Mouse (Mus musculus) urinary bladder, adult 2 months (tissue): ENCODE measurements around the gene Txnrd1. TPM values are rescaled to one million over a fixed set of nuclear protein-coding genes. Genes with fewer than 3 reads are reported as not detected.

ENCODE experiments used
- DNase-seq: peaks from one replicate; pipeline ENCODE4 v3.0.0; 2022; ENCODE audit warnings: low spot score
- polyA plus RNA-seq: library from polyadenylated mRNA; depleted of rRNA; stranded (reverse); fragments of >200 nt; gene quantifications from 2 replicates; pipeline ENCODE4 v1.2.3, GENCODE M21; 2012

The Txnrd1 gene
- polyA plus RNA-seq, 1 experiment: 59.4 TPM

DNA sequence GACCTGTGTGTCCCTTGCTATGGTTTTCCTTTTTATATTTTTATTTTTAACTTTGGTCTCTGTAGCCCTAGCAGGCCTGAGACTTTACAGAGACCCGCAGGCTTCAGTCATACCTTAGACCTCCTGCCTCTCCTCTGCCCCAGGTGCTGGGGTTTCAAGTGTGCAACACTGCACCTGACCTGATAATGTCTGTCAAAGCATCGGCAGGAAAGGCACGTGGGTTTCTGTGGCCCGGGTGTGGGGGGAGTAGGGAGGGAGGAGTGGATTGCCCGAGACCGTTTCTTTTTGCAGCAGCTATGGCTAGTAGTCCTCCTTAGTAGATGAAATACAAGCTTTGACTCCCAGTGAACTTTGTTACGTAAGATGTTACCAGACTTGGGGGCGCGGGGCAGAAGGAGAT, 15.8 kb upstream of the Txnrd1 start:
- DNase-seq: no peak

DNA sequence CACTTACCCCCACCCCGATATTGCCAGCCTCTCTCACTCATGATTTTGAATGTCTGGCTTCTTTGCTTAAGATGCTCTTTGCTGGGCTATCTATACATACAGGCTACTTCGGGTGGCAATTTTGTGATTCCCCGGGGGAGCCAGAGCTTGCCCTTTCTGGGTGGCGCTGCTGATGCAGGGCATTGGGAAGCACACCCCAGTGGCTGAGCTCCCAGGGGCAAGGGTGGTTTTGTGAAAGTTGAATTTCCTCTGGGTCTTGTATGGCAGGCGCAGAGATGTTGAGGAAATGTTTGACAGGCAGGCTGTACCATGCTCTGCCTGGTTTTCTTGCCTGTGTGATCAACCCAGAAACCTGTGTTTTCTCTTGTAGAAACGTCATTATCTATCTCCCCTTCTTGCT, 15.1 kb upstream of the Txnrd1 start:
- DNase-seq: no peak

GRCm38 (mm10) chr10:82823108-82823778, 10.5 kb upstream of the Txnrd1 start:
- DNase-seq: no peak

GRCm38 (mm10) chr10:82823779-82824177, 10.0 kb upstream of the Txnrd1 start:
- no peak for DNase-seq

DNA sequence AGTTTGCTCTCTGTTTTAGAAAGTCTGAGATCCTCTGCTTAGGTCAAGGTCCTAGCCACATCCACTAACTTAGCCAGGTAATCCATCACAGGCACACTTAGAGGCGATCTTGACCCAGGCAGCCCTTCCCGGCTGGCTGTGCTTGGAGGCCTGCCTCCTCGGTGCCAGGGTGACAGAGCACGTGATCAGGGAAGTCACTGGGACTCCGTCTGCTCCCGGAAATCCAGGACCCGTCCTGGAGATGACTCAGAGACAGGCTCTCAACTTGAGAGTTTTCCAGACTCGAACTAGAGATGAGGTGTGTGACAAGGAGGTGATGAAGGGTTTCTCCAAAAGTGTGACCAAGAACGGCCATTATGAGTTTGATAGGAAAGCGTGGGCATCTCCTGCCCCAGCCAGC, 9.2 kb upstream of the Txnrd1 start:
- DNase-seq: no peak

- DNase-seq: no peak
These were observed 7.2 kb upstream of the Txnrd1 start for GRCm38 (mm10) chr10:82826516-82826915.

DNA sequence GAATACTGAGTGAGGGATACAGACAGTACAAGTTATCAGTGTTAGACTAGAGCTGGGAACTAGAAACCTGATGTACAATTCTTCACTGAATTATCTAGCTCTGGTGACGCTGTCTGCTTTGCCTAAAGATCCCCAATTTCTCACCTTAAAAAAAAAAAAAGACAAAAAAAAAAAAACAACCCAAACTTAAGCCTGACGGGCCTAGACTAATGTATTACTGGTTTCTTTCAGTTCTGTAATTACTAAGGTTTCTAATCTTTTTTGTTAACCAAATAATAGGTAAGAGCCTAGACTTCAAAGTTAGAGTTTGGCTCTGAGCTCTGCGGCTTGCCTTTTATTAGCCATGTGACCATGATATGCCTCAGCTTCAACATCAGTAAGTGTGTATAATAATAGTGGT, 2.1 kb downstream of the Txnrd1 start:
- no peak for DNase-seq

DNA sequence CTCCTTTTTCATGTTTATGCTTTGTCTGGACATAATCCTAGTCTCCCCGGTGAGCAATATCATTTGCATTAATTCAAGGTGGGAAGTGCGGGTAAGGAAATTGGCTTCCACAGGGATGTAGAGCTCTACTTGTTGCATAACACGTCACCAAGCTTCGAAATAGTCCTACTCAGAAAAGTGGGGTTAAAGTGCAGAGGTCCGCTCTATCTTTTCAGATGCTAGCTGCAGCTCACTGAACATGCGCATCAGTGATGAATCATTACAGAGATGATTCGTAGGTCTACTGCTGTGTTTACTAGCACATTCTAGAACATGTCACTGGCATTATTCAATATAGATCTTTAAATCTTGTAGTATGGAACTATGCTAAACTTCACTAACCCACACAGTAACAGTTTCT, 4.6 kb downstream of the Txnrd1 start:
- no peak for DNase-seq

- DNase-seq: no peak
These were observed 10.3 kb downstream of the Txnrd1 start for GRCm38 (mm10) chr10:82844090-82844489.

DNA sequence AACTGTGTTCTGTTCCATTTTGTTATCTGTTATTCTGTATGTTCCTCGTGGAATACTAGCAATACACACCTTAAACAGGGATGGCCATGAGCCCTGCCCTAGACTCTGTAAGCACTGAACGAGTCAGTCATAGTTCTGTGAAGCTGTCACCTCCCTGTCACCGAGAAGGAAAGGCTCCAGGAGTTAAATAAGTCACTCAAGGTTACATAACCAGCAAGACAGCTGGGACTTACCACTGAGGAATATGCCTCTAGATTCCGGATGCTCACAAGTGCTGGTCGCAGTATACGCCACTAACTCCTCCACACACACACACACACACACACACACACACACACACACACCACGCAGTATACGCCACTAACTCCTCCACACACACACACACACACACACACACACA, 11.0 kb downstream of the Txnrd1 start:
- DNase-seq: no peak

- no peak for DNase-seq
These were observed 14.2 kb downstream of the Txnrd1 start for GRCm38 (mm10) chr10:82847821-82848459.

- no peak for DNase-seq
These were observed 16.1 kb downstream of the Txnrd1 start for GRCm38 (mm10) chr10:82849686-82850353.

DNA sequence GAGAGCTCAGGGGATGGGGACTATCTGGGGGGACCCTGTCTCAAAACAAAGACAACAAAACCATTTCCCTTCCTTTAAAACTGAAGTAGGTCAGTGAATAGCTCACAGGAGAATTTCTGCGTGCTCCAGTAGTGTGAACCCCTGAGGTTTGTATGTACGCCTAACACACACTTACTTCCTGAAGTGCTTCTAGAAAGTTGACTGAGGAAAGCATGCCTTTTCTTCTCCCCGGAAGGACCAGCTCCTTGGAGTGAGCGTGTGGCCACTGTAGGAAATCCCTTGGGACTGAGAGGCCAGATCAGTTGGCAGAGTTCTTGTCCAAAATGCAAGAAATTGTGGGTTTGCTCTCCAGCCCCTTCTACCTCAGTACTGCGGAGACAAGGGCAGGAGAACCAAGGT, 16.6 kb downstream of the Txnrd1 start:
- DNase-seq: no peak

DNA sequence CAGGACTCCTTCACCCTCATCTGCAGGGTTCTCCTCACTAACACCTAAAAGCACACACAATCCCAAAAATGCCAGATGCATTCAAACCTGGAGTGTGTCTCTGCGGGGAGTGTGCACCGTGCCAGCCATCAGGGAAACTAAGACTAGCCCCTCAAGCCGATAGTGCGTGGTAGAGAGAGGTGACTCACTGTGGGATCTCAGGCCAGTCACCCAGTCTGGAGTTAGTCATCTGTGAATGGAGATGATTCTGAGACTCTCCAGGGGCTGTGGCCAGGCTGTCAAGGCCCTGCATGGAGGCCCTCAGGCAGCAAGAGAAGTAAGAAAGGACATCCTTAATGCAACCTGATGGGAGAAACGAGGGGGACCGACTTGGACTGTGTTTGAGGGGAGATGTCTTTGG, 18.0 kb downstream of the Txnrd1 start:
- no peak for DNase-seq

DNA sequence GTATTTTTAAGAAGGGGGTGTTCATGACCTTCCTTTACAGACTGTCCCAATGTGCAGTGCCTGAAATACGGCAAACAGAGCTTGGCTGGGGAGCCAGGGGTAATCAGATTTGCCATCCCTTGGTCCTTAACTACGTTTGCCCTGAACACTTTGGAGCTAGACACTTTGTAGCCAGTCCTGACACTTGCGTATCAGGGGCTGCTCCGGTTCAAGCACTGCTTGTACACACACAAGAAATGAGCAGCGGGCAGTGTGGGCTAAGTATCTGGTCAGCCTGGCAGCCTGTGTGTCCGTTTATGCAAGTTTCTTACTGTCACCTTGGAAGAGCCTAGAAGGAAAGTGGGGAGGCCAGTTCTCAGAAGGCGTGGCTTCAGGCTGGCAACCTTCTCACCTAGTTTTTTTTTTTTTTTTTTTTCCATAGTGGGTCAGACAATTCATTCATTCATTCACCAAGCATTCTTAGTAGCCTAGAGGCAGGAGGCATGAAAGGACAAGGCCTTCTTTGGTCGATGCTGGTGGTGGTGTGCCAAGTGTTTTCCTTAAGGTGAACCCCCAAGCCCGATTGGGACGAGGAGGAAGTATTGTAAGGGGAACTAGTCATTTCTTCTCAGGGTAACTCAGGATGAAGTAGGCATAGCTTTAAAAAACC, 24.4 kb downstream of the Txnrd1 start:
- no peak for DNase-seq

- peak; percentile 87 for DNase-seq
These were observed 25.2 kb downstream of the Txnrd1 start for GRCm38 (mm10) chr10:82858691-82859532.

GRCm38 (mm10) chr10:82859533-82859915, 25.8 kb downstream of the Txnrd1 start:
- DNase-seq: no peak

- DNase-seq: peak; percentile 72
These were observed 26.6 kb downstream of the Txnrd1 start for GRCm38 (mm10) chr10:82860181-82860928.

- DNase-seq: no peak
These were observed 27.2 kb downstream of the Txnrd1 start for GRCm38 (mm10) chr10:82860929-82861315.

DNA sequence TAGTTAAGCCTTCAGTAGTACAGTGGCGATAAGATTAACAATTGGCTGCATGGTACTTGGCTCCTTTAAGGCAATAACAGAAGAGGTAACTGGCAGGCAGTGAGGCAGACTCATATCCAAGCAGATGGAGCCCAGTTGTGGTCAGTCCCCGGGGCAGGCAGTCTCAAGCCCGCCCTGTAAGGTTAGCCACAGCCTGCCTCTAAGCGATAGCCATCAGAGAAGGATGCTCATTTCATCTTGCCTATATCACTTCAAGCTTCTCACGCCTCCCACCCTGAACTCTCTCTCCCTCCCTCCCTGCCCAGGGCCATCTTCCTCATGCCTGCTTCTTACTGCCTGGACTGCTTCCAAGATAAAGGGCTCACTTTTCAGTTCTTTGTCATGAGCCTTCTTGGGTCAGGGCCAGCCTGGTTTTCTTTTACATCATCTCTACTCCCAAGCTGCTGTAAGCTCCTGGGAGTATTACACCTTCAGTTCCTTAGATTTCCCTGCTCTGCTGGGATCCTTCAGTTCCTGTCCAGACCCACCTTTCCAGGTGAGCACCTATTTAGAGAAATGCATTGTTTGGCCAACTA, 29.4 kb downstream of the Txnrd1 start:
- no peak for DNase-seq

DNA sequence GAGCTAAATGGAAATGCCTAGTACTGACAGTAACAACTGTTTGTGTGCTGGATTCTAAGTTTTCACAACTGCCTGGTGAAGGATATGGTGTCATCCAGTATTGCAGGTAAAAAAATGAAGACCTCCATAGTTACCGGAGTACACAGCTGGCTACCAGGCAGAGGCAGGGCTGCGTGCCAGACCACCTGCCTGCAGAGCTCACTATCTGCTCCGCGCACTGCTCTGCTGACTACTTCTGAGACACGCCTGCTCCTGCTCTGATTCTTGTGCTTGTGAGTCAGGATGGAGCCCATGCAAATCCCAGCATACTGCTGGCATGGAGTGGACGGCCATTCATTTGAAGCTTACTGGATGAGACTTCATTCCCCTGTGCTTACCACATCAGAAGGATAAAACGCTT, 30.1 kb downstream of the Txnrd1 start:
- DNase-seq: no peak
